Mouse (Mus musculus): Measurements from ENCODE around the gene Hint1. TPM values are rescaled to one million over a fixed set of nuclear protein-coding genes. Genes with fewer than 3 reads are reported as not detected.

Hint1 gene
- 519 and 540 TPM in 2 replicates for polyA plus RNA-seq (2015; fragmentation: Nextera tagmentation; extraction: Ambion mirVana)

DNA sequence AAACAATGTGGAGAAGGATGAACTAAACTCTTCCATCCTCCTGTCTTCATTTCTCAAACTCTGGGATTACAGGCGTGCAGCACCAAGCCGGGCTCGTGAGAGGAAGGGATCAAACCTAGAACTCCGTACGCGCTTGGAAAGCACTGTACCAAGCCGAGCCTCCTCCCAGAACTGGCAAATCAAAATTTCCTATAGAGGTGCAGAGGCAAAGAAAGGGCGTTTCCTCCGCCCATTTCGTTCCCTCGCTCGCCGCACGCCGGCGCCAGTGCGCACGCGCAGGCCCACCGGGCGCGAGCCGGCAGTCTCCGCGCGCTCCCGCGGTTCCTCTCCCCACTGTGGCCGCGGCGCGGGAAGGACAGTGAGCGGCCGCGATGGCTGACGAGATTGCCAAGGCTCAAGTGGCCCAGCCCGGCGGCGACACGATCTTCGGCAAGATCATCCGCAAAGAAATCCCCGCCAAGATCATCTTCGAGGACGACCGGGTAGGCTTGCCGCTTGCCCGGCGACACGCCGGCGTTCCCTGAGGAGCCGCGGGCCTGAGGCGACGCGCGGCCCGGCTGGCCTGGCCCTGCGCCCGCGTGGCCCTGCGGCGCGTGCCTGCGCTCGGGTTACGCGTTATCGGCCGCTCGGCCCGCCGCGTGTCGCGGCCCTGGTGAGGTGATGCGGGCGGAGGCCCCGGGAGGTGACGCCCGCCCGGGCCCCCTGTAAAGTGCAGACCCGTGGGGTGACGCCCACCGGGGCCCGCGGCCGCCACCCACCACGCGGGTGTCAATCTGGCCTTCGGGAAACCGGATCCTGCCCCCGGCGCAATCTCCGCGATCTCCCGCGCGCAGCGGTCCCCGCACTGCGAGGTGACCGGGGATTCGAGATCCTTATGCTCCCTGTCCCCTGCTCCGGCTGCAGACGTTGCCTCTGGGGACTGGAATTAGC, at the start of gene Hint1:
Hint1 (plus strand) TSS at position 265 of the 930 bp plus-strand sequence.
- H3K4me1 ChIP-seq (replicated peaks) = peaks cover 58% of the 10 kb centered on the region
- WGBS (ENCODE audit: insufficient replicate concordance) = under 1% methylated on average over 107 of the region's 107 CpGs

DNA sequence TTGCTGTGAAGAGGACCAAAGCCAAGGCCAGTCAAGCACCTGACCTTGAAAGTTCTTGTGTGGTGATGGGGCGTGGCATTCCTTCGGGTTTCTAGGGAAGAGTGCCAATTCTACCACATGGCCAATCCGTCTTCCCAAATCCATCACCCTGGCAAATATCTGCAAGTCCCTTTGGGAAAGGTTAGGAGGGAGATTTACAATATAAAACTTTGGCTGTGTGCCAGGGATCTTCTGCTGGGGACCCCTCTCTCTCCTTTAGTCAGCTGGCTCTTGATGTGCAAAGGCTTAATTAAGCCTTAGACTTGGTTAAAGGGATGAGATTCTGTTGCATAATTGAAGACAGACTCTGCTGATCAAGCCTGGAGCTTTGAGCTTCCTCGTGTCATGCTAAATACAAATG, 48.7 kb upstream of the Hint1 start:
- no peaks in the 10 kb centered on the region for H3K36me3 ChIP-seq
- H3K27ac ChIP-seq = no peak overlapping the region
- no peak overlapping the region for H3K4me2 ChIP-seq
- WGBS (ENCODE audit: insufficient replicate concordance) = 69% methylated on average over 4 of the region's 4 CpGs
- no peaks in the 10 kb centered on the region for H3K9me3 ChIP-seq (replicated peaks)
- H3K9ac ChIP-seq = no peak overlapping the region
- 0 out of 2 replicates have a peak, but pooled peaks cover 5% of the 10 kb centered on the region for H3K4me1 ChIP-seq (replicated peaks)
- no peak for ATAC-seq (ENCODE audit: low read depth)
- no peak for DNase-seq
- H3K4me3 ChIP-seq (replicated peaks) = no peak overlapping the region
- no peaks in the 10 kb centered on the region for H3K27me3 ChIP-seq

More for the DNA sequence above, at the start of gene Hint1:
- ATAC-seq (ENCODE audit: low read depth) (peak; percentile 82), DNase-seq (peak; percentile 85)
- H3K4me2 ChIP-seq = peak within 1 kb of the TSS; percentile 87
- peaks cover 35% of the 10 kb centered on the region for H3K36me3 ChIP-seq
- H3K4me3 ChIP-seq (replicated peaks) = peak within 1 kb of the TSS; percentile 82
- H3K27ac ChIP-seq = peak within 1 kb of the TSS; percentile 92
- no peaks in the 10 kb centered on the region for H3K9me3 ChIP-seq (replicated peaks)
- peak within 1 kb of the TSS; percentile 94 for H3K9ac ChIP-seq
- no peaks in the 10 kb centered on the region for H3K27me3 ChIP-seq

DNA sequence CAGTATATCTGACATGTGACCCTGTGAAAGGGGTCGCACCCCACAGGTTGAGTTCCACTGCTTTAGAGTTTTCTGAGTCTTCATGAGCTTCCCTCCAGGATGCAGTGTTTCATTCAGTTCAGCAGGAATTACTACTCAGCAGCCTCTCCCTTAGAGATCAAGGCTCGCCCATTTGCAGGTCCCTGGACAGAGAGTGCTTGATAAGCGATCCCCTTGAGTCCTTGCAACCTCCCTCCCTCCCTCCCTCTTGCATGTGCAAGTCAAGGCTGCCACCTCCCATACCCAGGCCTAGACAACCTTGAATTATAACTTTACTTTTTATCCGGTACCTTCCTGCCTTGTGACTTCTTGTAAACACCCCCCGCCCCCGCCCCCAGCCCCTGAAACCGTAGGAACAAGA, 46.7 kb upstream of the Hint1 start:
- Histone ChIP-seq H3K9ac (no peak overlapping the region), H3K27ac (no peak overlapping the region), H3K4me3 (replicated peaks) (no peak overlapping the region), H3K27me3 (no peaks in the 10 kb centered on the region), H3K36me3 (no peaks in the 10 kb centered on the region), H3K4me1 (replicated peaks) (no peaks in the 10 kb centered on the region), H3K9me3 (replicated peaks) (no peaks in the 10 kb centered on the region), H3K4me2 (no peak overlapping the region)
- ATAC-seq (ENCODE audit: low read depth) (no peak), DNase-seq (no peak)
- WGBS (ENCODE audit: insufficient replicate concordance) = 72% methylated on average over 7 of the region's 7 CpGs

DNA sequence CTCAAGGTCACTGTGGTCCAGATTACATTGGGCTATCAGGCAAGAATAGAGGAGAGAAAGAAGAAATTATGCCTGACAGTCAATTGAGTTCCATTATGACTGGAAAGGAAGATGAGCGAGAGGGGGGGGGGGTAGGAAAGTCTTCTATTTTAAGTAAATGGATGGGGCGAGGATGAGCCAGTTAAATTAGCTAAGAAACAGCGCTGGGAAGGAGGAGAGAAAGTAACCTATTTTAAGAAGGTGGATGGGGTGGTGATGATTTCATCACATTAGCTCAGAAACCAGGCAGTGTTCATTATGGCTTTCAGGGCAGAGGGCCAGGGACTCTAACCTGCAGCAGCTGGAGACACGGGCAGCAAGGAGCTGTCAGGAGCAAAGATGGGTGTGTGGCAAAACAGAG, 42.7 kb upstream of the Hint1 start:
- Histone ChIP-seq H3K9ac (no peak overlapping the region), H3K4me2 (no peak overlapping the region), H3K36me3 (no peaks in the 10 kb centered on the region), H3K4me1 (replicated peaks) (no peaks in the 10 kb centered on the region), H3K27me3 (no peaks in the 10 kb centered on the region), H3K4me3 (replicated peaks) (no peak overlapping the region), H3K9me3 (replicated peaks) (no peaks in the 10 kb centered on the region), H3K27ac (no peak overlapping the region)
- no peak for ATAC-seq (ENCODE audit: low read depth)
- WGBS (ENCODE audit: insufficient replicate concordance) = 63% methylated on average over 4 of the region's 4 CpGs
- DNase-seq = no peak

DNA sequence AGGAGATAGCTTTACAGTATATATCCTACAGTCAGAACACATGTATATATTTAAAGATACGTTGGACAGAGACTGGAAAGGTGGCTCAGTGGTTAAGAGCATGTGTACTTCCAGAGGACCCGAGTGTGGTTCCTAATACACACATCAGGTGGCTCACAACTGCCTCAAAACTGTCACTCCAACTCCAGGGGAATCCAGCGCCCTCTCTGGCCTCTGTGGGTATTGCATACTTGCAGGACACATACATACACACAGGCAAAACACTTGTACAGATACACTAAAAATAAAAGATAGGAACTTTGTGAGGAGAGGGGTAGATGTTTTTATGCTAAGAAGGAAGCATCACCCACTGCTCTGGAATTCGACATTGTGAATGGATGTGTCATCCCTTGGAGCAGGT, 40.4 kb upstream of the Hint1 start:
- Histone ChIP-seq H3K4me3 (replicated peaks) (no peak overlapping the region), H3K27me3 (no peaks in the 10 kb centered on the region), H3K36me3 (no peaks in the 10 kb centered on the region), H3K27ac (no peak overlapping the region), H3K9ac (no peak overlapping the region), H3K9me3 (replicated peaks) (no peaks in the 10 kb centered on the region), H3K4me2 (no peak overlapping the region), H3K4me1 (replicated peaks) (no peaks in the 10 kb centered on the region)
- DNase-seq (no peak), ATAC-seq (ENCODE audit: low read depth) (no peak)
- WGBS (ENCODE audit: insufficient replicate concordance) = 57% methylated on average over 4 of the region's 4 CpGs

DNA sequence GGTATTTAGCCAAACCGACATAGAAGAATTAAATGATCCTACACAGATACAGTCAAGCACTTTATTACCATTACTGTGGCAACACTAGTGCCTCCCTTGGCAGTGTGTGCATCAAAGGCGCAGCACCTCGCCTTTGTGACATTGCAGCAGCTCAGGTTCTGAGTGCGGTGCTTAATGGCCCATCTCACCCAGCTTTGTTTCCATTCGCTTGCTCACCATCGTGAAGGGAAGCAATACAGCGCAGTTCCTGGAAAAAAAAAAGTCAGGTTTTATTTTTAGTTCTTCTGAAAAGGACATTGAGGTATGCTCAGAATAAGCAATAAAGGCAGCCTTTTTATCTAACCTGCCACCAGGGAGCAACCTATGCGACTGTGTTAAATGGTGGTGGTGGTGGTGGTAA, 39.4 kb upstream of the Hint1 start:
- H3K36me3 ChIP-seq = no peaks in the 10 kb centered on the region
- H3K4me1 ChIP-seq (replicated peaks) = no peaks in the 10 kb centered on the region
- ATAC-seq (ENCODE audit: low read depth) (no peak), DNase-seq (no peak)
- no peak overlapping the region for H3K9ac ChIP-seq
- H3K4me3 ChIP-seq (replicated peaks) = no peak overlapping the region
- no peaks in the 10 kb centered on the region for H3K27me3 ChIP-seq
- WGBS (ENCODE audit: insufficient replicate concordance) = 78% methylated on average over 8 of the region's 8 CpGs
- H3K9me3 ChIP-seq (replicated peaks) = no peaks in the 10 kb centered on the region
- no peak overlapping the region for H3K4me2 ChIP-seq
- H3K27ac ChIP-seq = no peak overlapping the region

DNA sequence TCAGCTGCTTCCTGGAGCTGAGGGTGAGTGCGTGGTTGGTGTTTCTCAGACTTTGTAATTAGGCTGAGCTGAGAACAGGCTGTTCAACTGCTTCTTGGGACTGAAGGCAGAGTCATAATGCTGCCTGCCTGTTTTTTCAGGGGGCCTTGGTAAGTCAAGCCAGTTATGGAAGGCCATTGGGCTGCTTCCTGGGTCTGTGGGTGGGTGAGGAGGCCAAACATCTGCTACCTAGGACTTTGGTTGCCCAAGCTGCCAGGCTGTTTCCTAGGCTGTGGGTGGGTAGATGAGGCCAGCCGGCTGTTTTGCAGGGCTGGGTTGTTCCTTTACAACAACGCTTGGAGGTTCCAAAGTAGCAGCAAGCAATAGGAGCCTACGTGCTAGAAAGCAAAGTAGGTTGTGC, 32.4 kb upstream of the Hint1 start:
- Histone ChIP-seq H3K36me3 (no peaks in the 10 kb centered on the region), H3K4me3 (replicated peaks) (no peak overlapping the region), H3K4me1 (replicated peaks) (no peaks in the 10 kb centered on the region), H3K9me3 (replicated peaks) (no peaks in the 10 kb centered on the region), H3K27ac (no peak overlapping the region), H3K27me3 (no peaks in the 10 kb centered on the region), H3K4me2 (no peak overlapping the region), H3K9ac (no peak overlapping the region)
- DNase-seq (no peak), ATAC-seq (ENCODE audit: low read depth) (no peak)
- WGBS (ENCODE audit: insufficient replicate concordance) = 76% methylated on average over 4 of the region's 4 CpGs

DNA sequence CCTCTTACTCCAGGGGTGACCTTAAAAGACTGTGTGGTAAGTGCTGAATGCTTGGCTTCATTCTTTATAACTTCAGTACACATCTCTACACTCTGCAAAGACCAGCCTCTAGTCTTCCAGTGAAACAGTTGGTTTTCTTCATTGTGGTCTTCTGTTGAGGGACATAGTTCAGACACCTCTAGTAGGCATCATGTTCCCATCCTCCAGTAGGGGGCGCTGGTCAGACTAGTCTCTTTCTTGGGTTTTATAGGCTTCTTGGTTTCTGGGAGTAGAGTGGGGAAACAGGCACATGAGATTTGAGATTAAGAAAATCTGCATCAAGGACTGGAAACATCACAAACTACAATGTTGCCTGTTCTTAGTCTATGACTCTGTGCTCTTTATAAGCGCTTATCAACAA, 31.6 kb upstream of the Hint1 start:
- H3K9ac ChIP-seq = no peak overlapping the region
- DNase-seq = peak; percentile 4
- H3K4me1 ChIP-seq (replicated peaks) = no peaks in the 10 kb centered on the region
- no peak for ATAC-seq (ENCODE audit: low read depth)
- no peaks in the 10 kb centered on the region for H3K27me3 ChIP-seq
- H3K36me3 ChIP-seq = no peaks in the 10 kb centered on the region
- no peaks in the 10 kb centered on the region for H3K9me3 ChIP-seq (replicated peaks)
- H3K27ac ChIP-seq = no peak overlapping the region
- H3K4me3 ChIP-seq (replicated peaks) = no peak overlapping the region
- no peak overlapping the region for H3K4me2 ChIP-seq
- WGBS (ENCODE audit: insufficient replicate concordance) = 50% methylated on average over 2 of the region's 2 CpGs

DNA sequence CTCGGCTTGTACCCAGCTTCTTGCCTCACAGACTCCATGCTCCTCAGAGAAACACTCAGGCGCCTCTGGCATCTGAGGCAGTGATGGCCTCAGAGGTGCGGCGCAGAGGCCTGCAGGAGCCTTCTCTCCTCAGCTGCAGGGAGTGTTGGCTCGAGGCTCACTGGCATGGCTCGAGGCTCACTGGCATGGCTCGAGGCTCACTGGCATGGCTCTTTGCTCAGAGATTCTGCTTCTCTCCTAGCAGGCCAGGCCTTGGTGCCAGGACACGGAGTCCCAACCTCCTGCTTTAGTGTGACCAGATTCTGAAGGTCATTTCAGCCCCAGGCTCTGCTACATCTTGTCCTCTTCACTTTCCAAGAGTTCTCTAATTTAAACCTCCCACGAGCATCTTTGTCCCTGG, 30.1 kb upstream of the Hint1 start:
- ATAC-seq (ENCODE audit: low read depth) = no peak
- Histone ChIP-seq H3K4me3 (replicated peaks) (no peak overlapping the region), H3K36me3 (no peaks in the 10 kb centered on the region), H3K9me3 (replicated peaks) (0 out of 2 replicates have a peak, but pooled peaks cover 2% of the 10 kb centered on the region), H3K4me1 (replicated peaks) (no peaks in the 10 kb centered on the region), H3K27me3 (no peaks in the 10 kb centered on the region), H3K4me2 (no peak overlapping the region), H3K9ac (no peak overlapping the region), H3K27ac (no peak overlapping the region)
- DNase-seq = no peak
- WGBS (ENCODE audit: insufficient replicate concordance) = 76% methylated on average over 9 of the region's 9 CpGs

DNA sequence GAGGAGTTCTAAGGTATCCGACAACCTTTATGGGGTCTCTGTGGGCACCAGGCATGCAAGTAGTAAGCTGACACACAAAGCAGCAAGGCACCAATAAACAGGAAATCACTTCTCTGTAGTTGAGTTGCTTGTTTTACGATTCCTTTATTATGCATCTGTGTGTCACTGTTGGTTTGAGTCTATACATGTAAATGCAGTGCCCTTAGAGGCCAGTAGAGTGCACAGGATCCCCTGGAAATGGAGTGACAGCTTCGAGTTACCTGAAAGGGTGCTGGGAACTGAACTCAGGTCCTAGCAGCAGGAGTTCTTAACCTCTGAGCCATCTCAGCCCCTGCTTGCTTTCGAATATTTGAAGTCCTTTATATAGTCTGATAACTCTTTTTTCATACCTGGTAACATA, 26.5 kb upstream of the Hint1 start:
- Histone ChIP-seq H3K27ac (no peak overlapping the region), H3K36me3 (no peaks in the 10 kb centered on the region), H3K4me2 (no peak overlapping the region), H3K9me3 (replicated peaks) (0 out of 2 replicates have a peak, but pooled peaks cover 2% of the 10 kb centered on the region), H3K4me3 (replicated peaks) (no peak overlapping the region), H3K9ac (no peak overlapping the region), H3K4me1 (replicated peaks) (peaks cover 4% of the 10 kb centered on the region; the same call in 1 of the 2 replicates), H3K27me3 (no peaks in the 10 kb centered on the region)
- no peak for DNase-seq
- 82% methylated on average over 4 of the region's 4 CpGs for WGBS (ENCODE audit: insufficient replicate concordance)
- ATAC-seq (ENCODE audit: low read depth) = no peak

DNA sequence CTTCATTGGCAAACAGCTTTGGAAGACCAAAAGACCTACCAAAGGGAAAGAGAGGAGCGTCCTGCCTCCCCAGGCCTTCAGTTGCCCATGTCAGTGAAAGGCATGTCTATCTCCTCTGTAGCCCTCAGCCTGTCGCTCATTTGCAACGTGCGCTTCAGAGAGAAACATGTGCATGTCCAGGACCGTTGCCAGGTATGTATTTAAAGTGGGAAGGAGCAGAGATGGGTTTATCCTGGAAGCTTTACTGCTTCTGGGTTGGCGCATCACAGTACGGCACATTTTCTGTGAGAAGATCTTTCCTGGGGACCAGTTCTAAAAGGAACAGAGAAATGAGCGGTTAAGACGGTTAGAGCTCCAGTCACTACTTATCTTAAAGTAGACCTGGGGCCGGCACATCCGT, 25.3 kb upstream of the Hint1 start:
- Histone ChIP-seq H3K36me3 (no peaks in the 10 kb centered on the region), H3K4me1 (replicated peaks) (peaks cover 6% of the 10 kb centered on the region; the same call in 1 of the 2 replicates), H3K9me3 (replicated peaks) (0 out of 2 replicates have a peak, but pooled peaks cover 2% of the 10 kb centered on the region), H3K9ac (no peak overlapping the region), H3K27me3 (no peaks in the 10 kb centered on the region), H3K4me2 (no peak overlapping the region), H3K27ac (no peak overlapping the region), H3K4me3 (replicated peaks) (no peak overlapping the region)
- DNase-seq (no peak), ATAC-seq (ENCODE audit: low read depth) (no peak)
- WGBS (ENCODE audit: insufficient replicate concordance) = 75% methylated on average over 11 of the region's 11 CpGs

DNA sequence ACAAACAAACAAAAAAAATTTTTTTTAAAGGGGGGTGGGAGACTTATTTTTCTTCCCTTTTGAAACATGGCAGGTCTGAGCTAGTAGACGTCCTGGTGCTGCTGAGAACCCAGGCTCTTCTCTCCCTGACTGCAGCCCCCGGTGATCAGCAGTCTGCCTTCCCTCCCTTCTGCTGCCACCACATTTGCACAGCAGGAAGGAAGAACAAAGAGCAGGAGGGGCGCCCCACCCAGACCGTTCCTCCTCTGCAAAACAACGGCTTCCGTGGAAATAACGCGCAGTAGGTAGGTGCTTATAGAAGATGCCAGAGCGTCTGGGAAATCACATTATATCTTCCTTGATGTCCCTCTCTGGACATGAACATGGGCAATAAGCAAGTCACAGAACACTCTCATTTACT, 21.8 kb upstream of the Hint1 start:
- Histone ChIP-seq H3K4me1 (replicated peaks) (peaks cover 6% of the 10 kb centered on the region; the same call in 1 of the 2 replicates), H3K9me3 (replicated peaks) (0 out of 2 replicates have a peak, but pooled peaks cover 2% of the 10 kb centered on the region), H3K27me3 (no peaks in the 10 kb centered on the region), H3K4me2 (peak overlapping the region; percentile 14; the same call in 1 of the 2 replicates), H3K4me3 (replicated peaks) (no peak overlapping the region), H3K27ac (no peak overlapping the region), H3K36me3 (no peaks in the 10 kb centered on the region), H3K9ac (no peak overlapping the region)
- no peak for DNase-seq
- no peak for ATAC-seq (ENCODE audit: low read depth)
- 21% methylated on average over 9 of the region's 9 CpGs for WGBS (ENCODE audit: insufficient replicate concordance)
